Mouse (Mus musculus) stomach, embryonic 15.5 days (tissue): ENCODE measurements around the gene C1qtnf2. TPM values are rescaled to one million over a fixed set of nuclear protein-coding genes. Genes with fewer than 3 reads are reported as not detected.

Experiments used
- ATAC-seq: fragments of 200-750 bp; cut with Nextera tagmentation; 2 replicates; pipeline ENCODE4 v1.8.0; 2017; ENCODE audit warnings: low read depth, moderate number of reproducible peaks, moderate TSS enrichment; ENCODE audit not compliant: insufficient read depth, low FRiP score
- H3K27ac ChIP-seq: fragments of 300-500 bp; sonication (generic); 2 replicates; pipeline ENCODE4 v1.5.1; 2015; ENCODE audit warnings: mild to moderate bottlenecking, inconsistent platforms
- H3K27me3 ChIP-seq: fragments of 300-500 bp; sonication (generic); replicated peaks from 2 replicates; pipeline ENCODE4 v1.6.1; 2015; ENCODE audit warnings: inconsistent platforms
- H3K36me3 ChIP-seq: fragments of 300-500 bp; sonication (generic); 2 replicates; pipeline ENCODE4 v1.6.1; 2015; ENCODE audit warnings: inconsistent platforms
- H3K4me1 ChIP-seq: fragments of 300-500 bp; sonication (generic); 2 replicates; pipeline ENCODE4 v1.6.1; 2015; ENCODE audit warnings: inconsistent platforms
- H3K4me2 ChIP-seq: fragments of 300-500 bp; sonication (generic); 2 replicates; pipeline ENCODE4 v1.6.1; 2015; ENCODE audit warnings: mild to moderate bottlenecking, inconsistent platforms
- H3K4me3 ChIP-seq: fragments of 300-500 bp; sonication (generic); replicated peaks from 2 replicates; pipeline ENCODE4 v1.5.1; 2015; ENCODE audit warnings: inconsistent platforms
- H3K9ac ChIP-seq: fragments of 300-500 bp; sonication (generic); 2 replicates; pipeline ENCODE4 v1.6.1; 2015; ENCODE audit warnings: inconsistent platforms
- H3K9me3 ChIP-seq: fragments of 300-500 bp; sonication (generic); 2 replicates; pipeline ENCODE4 v1.6.1; 2016; ENCODE audit warnings: inconsistent platforms
- WGBS: fragments of 180-500 bp; shearing (Covaris S2); methylation state at CpG from one replicate; pipeline ENCODE4 v1.1.7; 2015; 5-methylcytosine and 5-hydroxymethylcytosine counted together
- polyA plus RNA-seq: library from polyadenylated mRNA; unstranded; fragments of >200 nt; fragmentation: Nextera tagmentation; extraction: Ambion mirVana; gene quantifications from 2 replicates; pipeline ENCODE4 v1.2.1, GENCODE M21; 2015

The C1qtnf2 gene
- polyA plus RNA-seq, 1 experiment from 2014 or later = 10.1 TPM

- H3K4me1 ChIP-seq = peaks cover 22% of the 10 kb centered on the region
These were observed 10.6 kb downstream of the C1qtnf2 start for GRCm38 (mm10) chr11:43484652-43485051.

GRCm38 (mm10) chr11:43485855-43486254 is 11.8 kb downstream of the C1qtnf2 start:
- Histone ChIP-seq H3K27me3 (no peaks in the 10 kb centered on the region), H3K9me3 (no peaks in the 10 kb centered on the region), H3K4me1 (peaks cover 22% of the 10 kb centered on the region), H3K36me3 (no peaks in the 10 kb centered on the region), H3K27ac (no peak overlapping the region), H3K4me3 (no peak overlapping the region), H3K9ac (no peak overlapping the region), H3K4me2 (no peak overlapping the region)
- ATAC-seq = no peak
- 85% methylated on average over 9 of the region's 9 CpGs for WGBS

More at GRCm38 (mm10) chr11:43484652-43485051, 10.6 kb downstream of the C1qtnf2 start:
- H3K4me2 ChIP-seq = no peak overlapping the region
- WGBS = 50% methylated on average over 11 of the region's 11 CpGs
- no peak overlapping the region for H3K27ac ChIP-seq
- no peak for ATAC-seq
- H3K27me3 ChIP-seq = no peaks in the 10 kb centered on the region
- no peak overlapping the region for H3K9ac ChIP-seq
- no peak overlapping the region for H3K4me3 ChIP-seq
- no peaks in the 10 kb centered on the region for H3K9me3 ChIP-seq
- no peaks in the 10 kb centered on the region for H3K36me3 ChIP-seq

DNA sequence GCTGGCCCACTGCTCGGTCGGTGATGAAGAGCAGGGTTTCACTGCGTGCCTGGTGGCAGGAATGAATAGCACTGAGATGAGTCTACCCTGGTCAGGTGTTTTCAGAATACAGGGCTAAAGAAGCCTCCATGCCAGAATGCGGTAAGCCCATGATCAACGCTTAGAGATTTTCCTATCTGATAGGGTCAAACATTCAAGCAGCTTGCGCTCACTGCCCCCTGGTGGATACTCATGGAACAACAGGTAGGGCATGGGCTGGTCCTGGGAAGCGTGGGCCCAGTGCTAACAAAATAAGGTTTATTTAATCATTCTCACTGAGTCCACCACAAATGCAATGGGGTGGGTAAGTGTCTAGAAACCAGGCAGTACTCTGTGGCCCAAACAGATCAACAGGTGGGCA is 18.6 kb downstream of the C1qtnf2 start:
- no peaks in the 10 kb centered on the region for H3K36me3 ChIP-seq
- no peaks in the 10 kb centered on the region for H3K4me1 ChIP-seq
- no peak for ATAC-seq
- 29% methylated on average over 7 of the region's 7 CpGs for WGBS
- no peak overlapping the region for H3K4me2 ChIP-seq
- H3K27ac ChIP-seq = no peak overlapping the region
- no peaks in the 10 kb centered on the region for H3K9me3 ChIP-seq
- H3K4me3 ChIP-seq = no peak overlapping the region
- H3K27me3 ChIP-seq = no peaks in the 10 kb centered on the region
- H3K9ac ChIP-seq = no peak overlapping the region

DNA sequence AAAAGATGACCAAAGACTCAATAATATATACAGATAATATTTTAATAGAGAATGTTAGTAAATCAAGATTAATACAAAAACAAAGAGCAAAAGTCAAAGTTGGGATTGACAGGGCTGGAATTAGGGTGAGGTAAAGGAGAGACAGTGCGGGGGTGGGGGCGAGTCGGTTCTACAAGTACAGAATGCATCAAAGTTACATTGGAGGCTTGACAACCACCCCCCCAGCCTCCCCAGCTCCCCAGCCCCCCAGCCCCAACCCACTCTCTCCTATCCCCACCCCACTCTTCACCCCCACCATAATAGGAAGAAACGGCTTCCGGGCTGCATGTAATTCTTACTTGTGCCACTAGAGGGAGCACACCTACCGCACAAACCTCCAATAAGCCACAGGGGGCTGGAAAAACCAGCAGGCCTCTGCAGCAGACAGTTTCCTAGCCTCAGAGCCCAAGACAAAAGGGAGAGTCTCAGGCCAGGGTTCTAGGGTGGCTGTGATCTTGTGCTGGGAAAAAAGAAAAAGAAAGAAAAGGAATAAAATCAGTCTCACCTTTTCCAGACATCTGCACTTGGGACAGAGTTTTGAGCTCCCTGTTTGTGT is 19.8 kb downstream of the C1qtnf2 start:
- Histone ChIP-seq H3K9ac (no peak overlapping the region), H3K27me3 (no peaks in the 10 kb centered on the region), H3K4me3 (no peak overlapping the region), H3K27ac (no peak overlapping the region), H3K4me1 (no peaks in the 10 kb centered on the region), H3K36me3 (no peaks in the 10 kb centered on the region), H3K4me2 (no peak overlapping the region), H3K9me3 (no peaks in the 10 kb centered on the region)
- ATAC-seq = no peak
- 19% methylated on average over 6 of the region's 6 CpGs for WGBS

DNA sequence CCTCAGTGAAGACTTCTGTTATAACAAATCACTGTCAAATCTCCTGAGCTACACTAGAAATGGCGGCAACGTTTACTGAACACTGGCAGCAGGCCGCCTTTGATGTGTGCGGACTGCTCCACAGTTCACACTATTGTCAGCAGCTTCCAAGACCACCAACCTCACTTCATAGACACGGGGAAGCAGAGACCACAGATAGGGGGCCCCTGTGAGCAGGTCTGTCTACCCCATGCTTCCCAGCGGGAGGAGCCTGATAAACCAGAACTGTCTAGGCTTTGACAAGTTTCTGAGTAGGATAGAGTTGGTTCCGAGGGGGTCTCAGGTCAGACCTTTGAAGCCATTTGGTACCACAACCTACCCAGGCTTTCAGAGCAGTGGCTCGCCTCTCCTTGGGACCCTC is 21.0 kb downstream of the C1qtnf2 start:
- Histone ChIP-seq H3K9ac (no peak overlapping the region), H3K4me1 (no peaks in the 10 kb centered on the region), H3K4me3 (no peak overlapping the region), H3K27ac (no peak overlapping the region), H3K27me3 (no peaks in the 10 kb centered on the region), H3K36me3 (no peaks in the 10 kb centered on the region), H3K9me3 (no peaks in the 10 kb centered on the region), H3K4me2 (no peak overlapping the region)
- 51% methylated on average over 8 of the region's 8 CpGs for WGBS
- ATAC-seq = 0 out of 2 replicates have a peak, but pooled peaks have one; percentile 21

DNA sequence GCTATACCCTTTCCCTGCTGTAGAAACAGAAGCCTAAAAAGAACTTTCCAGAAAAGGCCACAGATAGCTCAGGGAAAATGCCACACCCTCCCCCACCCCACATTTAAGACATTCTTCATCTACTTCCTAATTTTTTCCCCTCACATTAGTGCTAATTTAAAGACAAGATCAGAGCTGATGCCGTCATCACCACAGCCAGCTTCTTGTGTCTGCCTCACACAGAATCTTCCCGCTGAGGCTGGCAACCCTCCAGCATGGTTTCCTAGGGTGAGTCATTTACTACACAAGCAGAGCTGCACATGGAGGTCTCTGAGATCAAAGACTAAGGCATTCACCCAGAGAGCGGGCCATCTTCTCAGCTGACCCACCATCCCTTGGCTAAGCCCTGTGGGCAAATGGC is 21.5 kb downstream of the C1qtnf2 start:
- Histone ChIP-seq H3K4me1 (no peaks in the 10 kb centered on the region), H3K27ac (no peak overlapping the region), H3K36me3 (no peaks in the 10 kb centered on the region), H3K9me3 (no peaks in the 10 kb centered on the region), H3K9ac (no peak overlapping the region), H3K4me2 (no peak overlapping the region), H3K4me3 (no peak overlapping the region), H3K27me3 (no peaks in the 10 kb centered on the region)
- no peak for ATAC-seq
- WGBS = 57% methylated on average over 3 of the region's 3 CpGs

DNA sequence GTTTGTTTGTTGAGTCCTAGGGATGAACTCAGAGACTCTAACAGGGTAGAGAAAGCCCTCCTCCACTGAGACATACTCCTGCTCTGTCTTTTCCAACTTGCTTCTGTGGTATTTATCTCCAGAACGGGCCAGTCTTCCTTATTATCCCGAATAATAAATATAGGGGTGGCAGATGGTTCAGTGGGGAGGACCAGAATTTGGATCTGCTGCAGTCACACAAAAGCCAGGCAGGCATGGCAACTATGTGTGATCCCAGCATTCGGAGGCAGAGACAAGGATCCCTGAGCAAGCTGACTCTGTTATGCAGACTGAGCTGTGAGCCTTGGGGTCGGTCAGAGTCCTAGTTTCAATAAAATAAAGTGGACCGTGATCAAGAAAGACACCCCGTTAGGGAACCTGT is 27.2 kb downstream of the C1qtnf2 start:
- Histone ChIP-seq H3K27ac (no peak overlapping the region), H3K9ac (no peak overlapping the region), H3K36me3 (no peaks in the 10 kb centered on the region), H3K9me3 (no peaks in the 10 kb centered on the region), H3K4me1 (no peaks in the 10 kb centered on the region), H3K4me3 (no peak overlapping the region), H3K4me2 (no peak overlapping the region), H3K27me3 (no peaks in the 10 kb centered on the region)
- WGBS = 89% methylated on average over 6 of the region's 6 CpGs
- no peak for ATAC-seq

DNA sequence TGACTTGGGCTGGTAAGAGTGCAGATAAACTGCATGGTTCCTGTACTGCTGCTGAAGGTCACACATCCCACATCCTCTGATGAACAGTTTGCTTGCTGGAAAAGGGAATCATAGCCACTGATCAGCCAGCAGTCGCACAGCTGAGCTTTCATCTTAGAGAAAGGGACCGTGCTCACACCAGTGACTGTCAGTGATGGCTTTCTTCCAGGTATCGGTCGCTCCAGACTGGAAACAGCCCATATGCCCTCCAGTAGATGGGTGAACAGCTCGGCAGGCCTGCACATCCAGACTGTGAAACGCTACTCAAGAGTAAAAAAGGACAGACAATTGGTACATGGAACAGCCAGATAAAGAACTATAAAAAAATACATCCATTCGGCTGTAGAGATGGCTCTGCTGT is 31.1 kb downstream of the C1qtnf2 start:
- WGBS = 84% methylated on average over 7 of the region's 7 CpGs
- H3K4me3 ChIP-seq = no peak overlapping the region
- H3K9ac ChIP-seq = no peak overlapping the region
- no peak overlapping the region for H3K27ac ChIP-seq
- H3K4me1 ChIP-seq = no peaks in the 10 kb centered on the region
- no peaks in the 10 kb centered on the region for H3K36me3 ChIP-seq
- H3K4me2 ChIP-seq = no peak overlapping the region
- no peak for ATAC-seq
- no peaks in the 10 kb centered on the region for H3K9me3 ChIP-seq
- no peaks in the 10 kb centered on the region for H3K27me3 ChIP-seq

GRCm38 (mm10) chr11:43507976-43508375 is 33.9 kb downstream of the C1qtnf2 start:
- 83% methylated on average over 6 of the region's 6 CpGs for WGBS
- H3K4me2 ChIP-seq = no peak overlapping the region
- no peaks in the 10 kb centered on the region for H3K27me3 ChIP-seq
- no peaks in the 10 kb centered on the region for H3K36me3 ChIP-seq
- H3K27ac ChIP-seq = no peak overlapping the region
- no peaks in the 10 kb centered on the region for H3K4me1 ChIP-seq
- no peaks in the 10 kb centered on the region for H3K9me3 ChIP-seq
- no peak overlapping the region for H3K9ac ChIP-seq
- H3K4me3 ChIP-seq = no peak overlapping the region
- ATAC-seq = no peak

DNA sequence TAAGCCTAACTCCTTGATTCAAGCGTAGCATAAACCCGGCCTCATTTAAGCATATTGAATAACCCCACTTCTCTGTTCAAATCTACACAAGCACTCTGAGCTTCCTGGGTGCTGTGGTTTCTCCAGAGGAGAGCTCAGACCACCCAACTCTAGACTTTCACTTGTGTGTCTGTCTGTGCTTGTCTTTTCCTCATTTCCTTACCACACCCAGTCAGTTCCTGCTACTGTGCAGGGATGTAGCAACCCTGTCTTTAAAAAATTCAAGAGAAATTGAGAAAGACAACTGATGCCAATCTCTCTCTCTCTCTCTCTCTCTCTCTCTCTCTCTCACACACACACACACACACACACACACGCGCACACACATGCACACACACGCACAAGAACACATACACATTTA is 35.8 kb downstream of the C1qtnf2 start:
- 89% methylated on average over 5 of the region's 5 CpGs for WGBS
- no peak for ATAC-seq
- H3K27ac ChIP-seq = no peak overlapping the region

GRCm38 (mm10) chr11:43512661-43513190 is 38.6 kb downstream of the C1qtnf2 start:
- no peak overlapping the region for H3K9ac ChIP-seq
- H3K4me3 ChIP-seq = no peak overlapping the region
- peaks cover 2% of the 10 kb centered on the region; the same call in 1 of the 2 replicates for H3K4me1 ChIP-seq
- H3K27ac ChIP-seq = no peak overlapping the region
- H3K4me2 ChIP-seq = no peak overlapping the region
- 67% methylated on average over 2 of the region's 2 CpGs for WGBS
- H3K9me3 ChIP-seq = no peaks in the 10 kb centered on the region
- H3K27me3 ChIP-seq = no peaks in the 10 kb centered on the region
- no peak for ATAC-seq
- H3K36me3 ChIP-seq = no peaks in the 10 kb centered on the region

More for the DNA sequence above, 35.8 kb downstream of the C1qtnf2 start:
- no peak overlapping the region for H3K4me2 ChIP-seq
- H3K27me3 ChIP-seq = no peaks in the 10 kb centered on the region
- no peak overlapping the region for H3K4me3 ChIP-seq
- H3K9ac ChIP-seq = no peak overlapping the region
- no peaks in the 10 kb centered on the region for H3K9me3 ChIP-seq
- H3K4me1 ChIP-seq = no peaks in the 10 kb centered on the region
- no peaks in the 10 kb centered on the region for H3K36me3 ChIP-seq

DNA sequence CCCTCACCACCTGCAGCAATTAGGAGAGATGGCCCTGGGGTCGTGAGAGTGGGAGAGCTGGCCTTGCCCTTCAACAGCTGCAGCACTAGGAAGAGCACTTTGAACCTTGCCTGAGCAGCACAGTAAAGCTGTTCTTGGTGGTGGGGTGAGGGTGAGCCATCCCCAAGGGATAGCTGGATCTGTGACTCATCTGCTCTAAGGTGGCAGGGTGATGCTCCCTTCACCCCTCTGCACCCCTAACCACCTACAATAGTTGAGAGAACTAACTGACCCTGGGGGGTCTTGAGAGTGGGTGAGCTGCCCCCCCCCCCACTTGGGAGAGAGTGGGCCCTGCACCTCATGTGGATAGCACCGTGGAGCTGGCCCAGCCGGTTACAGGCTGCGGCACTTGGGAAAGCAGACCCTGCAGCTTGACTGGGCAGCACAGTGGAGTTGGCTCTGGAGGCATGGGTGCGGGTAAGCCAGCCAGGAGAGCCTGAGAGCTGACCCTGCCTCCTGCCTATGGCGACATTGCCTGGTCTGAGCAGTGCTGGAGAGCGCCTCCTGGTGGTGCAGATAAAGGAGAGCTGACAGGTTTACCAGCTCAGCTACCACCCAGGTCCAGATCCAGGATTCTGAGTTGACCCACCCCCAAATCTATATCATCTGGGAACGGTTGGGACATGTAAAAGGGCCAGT is 42.4 kb downstream of the C1qtnf2 start:
- H3K27me3 ChIP-seq = no peaks in the 10 kb centered on the region
- peaks cover 2% of the 10 kb centered on the region; the same call in 1 of the 2 replicates for H3K4me1 ChIP-seq
- no peak overlapping the region for H3K4me3 ChIP-seq
- no peaks in the 10 kb centered on the region for H3K36me3 ChIP-seq
- WGBS = 37% methylated on average over 8 of the region's 8 CpGs
- no peak overlapping the region for H3K27ac ChIP-seq
- ATAC-seq = no peak
- no peak overlapping the region for H3K4me2 ChIP-seq
- H3K9ac ChIP-seq = no peak overlapping the region
- no peaks in the 10 kb centered on the region for H3K9me3 ChIP-seq
